Mouse (Mus musculus): ENCODE data around the gene Gm5788. TPM values are rescaled to one million over a fixed set of nuclear protein-coding genes. Genes with fewer than 3 reads are reported as not detected.
"Not testable (repeated sequence)": the region's sequence is repeated elsewhere in the genome, so short reads cannot be mapped to it uniquely, and the experiment has no call there.

The Gm5788 gene
- total RNA-seq (2022): not detected

DNA sequence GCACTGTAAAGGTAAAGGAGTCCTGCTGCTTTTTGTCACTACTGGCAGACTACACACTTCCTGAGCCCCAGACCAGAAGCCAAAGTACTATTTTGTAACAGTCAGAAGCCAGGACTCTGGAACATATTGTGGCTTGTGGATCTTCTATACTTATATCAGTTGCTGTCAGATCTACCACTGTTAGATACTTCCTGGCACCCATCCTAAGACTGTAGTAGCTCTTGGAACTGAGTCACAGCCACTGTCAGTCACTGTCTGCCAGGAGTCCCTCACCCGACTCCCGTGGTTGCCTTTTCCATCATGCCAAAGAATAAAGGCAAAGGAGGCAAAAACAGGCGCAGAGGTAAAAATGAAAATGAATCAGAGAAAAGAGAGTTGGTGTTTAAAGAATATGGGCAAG is at the start of gene Gm5788:
Gm5788 (plus strand) TSS at position 301 of the 400 bp plus-strand sequence.
- not testable (repeated sequence) for DNase-seq

DNA sequence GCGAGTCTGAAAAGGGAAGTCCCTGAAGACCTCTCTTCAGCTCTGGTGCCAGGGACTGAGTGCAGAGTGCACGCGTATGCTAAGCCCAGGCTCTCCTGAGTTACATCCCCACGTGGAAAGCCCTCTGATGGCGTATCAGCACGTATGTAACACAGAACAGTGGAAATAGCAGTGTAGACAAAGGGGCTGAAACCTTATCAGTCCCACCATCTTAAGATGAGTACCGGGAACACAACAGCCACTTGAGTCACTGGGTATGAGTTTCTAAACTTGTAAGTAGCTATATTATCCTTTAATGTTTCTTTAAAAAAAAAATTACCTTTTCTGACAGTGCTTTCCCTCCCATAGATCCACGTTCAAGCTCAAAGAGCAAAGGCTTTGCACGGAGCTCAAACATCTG is 45.1 kb upstream of the Gm5788 start:
- DNase-seq: no peak

- DNase-seq: no peak
Observed at GRCm38 (mm10) chr12:87464678-87465297, 29.7 kb upstream of the Gm5788 start.

DNA sequence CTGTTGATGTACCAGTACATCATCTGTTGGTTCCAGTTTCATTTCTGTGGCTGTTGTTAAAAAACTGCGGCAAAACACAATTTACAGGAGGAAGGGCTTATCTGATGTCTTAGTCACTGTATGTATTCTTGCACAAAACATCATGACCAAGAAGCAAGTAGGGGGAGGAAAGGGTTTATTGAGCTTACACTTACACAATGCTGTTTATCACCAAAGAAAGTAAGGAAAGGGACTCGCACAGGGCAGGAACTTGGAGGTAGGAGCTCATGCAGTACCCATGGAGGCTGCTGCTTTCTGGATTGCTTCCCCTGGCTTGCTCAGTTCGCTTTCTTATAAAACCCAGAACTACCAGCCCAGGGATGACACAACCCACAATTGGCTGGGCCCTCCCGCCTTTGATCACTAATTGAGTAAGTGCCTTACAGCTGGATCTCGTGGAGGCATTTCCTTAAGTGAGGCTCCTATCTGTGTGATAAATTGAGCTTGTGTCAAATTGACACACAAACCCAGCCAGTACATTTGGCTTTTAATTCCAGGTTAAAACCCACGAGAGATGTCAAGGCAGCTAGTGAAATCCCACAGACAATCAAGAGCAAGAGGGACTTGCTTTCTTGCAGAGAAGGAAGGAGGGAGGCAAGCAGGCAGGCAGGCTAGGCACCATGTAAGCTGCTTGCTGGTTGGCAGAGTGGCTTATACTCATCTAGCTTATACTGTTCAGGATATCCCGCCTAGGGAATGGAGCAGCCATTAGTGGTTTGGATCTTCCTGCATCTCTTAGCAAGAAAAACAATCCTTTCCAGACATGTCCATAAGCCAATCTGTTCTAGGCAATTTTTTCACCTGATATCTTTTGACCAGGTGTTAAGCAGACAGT is 24.0 kb upstream of the Gm5788 start:
- DNase-seq: peak; percentile 30

DNA sequence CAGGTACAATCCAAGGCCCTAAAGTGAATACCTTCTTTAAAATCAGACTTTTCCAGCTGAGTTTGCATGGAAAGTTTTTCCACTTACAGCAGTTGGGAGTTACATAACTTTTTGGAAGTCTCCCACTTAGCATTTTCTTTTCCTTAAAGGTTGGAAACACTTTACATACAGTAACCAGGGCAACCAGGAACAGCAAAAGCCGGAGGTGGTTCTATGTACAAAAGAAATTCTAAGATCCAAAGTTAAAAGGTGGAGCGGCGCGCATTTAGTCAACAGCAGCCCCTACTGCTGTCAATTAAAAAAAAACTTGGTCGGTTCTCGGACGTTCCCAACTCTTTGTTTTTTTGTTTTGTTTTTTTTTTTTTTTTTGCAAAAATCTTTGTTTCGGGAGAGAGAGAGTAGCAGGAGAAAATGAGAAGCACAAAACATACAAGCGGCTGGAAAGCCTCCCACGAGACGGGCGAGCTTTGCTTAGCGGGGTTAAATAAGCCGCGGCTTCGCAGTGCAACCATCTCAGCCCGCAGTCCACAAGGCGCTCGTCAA is 23.0 kb upstream of the Gm5788 start:
- no peak for DNase-seq

- DNase-seq: peak; percentile 93
Observed at GRCm38 (mm10) chr12:87471964-87472786, 22.3 kb upstream of the Gm5788 start, which contains the start of gene Snw1. TSS of gene Snw1 (minus strand) at chr12:87472274.

DNA sequence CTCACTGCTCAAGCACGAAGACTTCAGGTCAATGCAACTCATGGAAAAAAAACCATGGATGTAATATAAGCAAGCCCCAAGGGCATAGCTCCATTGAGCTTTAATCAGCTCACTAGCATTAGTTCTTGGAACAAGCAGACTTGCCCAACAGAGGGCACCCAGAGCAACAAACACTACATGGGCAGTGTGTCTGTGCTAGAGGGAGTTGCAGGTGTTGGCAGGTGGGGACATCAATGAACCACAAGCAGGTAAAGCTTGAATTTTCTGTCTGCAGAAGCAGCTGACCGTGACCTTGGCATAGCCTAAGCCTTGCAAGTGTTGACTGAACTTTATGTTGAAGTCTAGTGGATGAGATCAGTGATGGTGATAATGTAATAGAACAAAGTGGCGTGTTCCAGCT is 19.8 kb upstream of the Gm5788 start:
- DNase-seq: no peak

DNA sequence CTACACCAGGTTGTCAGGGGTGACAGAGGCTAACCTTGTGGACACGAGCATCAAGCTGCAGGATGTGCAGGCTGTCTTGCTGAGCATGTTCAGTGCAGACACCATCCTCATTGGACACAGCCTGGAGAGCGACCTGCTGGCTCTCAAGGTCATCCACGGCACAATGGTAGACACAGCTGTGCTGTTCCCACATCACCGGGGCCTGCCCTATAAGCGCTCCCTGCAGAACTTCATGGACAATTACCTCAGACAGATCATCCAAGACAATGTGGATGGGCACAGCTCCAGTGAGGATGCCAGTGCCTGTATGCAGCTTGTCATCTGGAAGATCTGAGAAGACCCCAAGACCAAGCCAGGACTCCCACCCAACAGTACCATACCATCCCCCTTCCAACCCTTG is 12.0 kb upstream of the Gm5788 start:
- not testable (repeated sequence) for DNase-seq

DNA sequence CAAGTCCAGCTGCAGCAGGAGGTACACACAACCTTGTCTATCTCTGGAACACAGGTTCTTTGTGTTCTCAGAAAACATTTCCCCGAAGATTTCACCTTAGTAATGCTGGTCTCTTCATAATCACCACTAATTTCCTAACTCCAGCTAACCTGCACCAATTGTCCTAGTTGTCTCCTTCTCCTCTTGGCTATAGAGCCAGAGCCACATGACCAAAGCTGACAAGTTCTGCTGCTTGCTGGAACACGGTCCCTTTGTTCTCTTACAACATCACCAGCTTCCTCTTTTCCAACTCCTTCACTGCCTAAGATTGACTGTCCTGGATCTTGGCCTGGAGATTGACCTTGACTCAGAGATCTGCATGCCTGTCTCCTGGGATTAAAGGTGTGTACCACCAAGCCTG is 5.8 kb upstream of the Gm5788 start:
- DNase-seq: not testable (repeated sequence)

GRCm38 (mm10) chr12:87514016-87514415 is 19.5 kb downstream of the Gm5788 start, which contains the start of gene Gm8300:
TSS of gene Gm8300 (plus strand) at chr12:87514316.
- DNase-seq: not testable (repeated sequence)

GRCm38 (mm10) chr12:87519616-87520015 is 25.1 kb downstream of the Gm5788 start:
- not testable (repeated sequence) for DNase-seq

- no peak for DNase-seq
Observed at GRCm38 (mm10) chr12:87543927-87544326, 49.4 kb downstream of the Gm5788 start.

Other genes starting within 250 kb of the Gm5788 start
- gene Vipas39, start 228.5 kb upstream of the Gm5788 start, total RNA-seq (2022): 10 to 100 TPM; 34.6 to 53.1 (median 43.5) TPM
- gene Ahsa1, start 228.2 kb upstream of the Gm5788 start, total RNA-seq (2022): 100 to 1,000 TPM; 120 to 228 (median 142) TPM
- gene Ism2, start 195.0 kb upstream of the Gm5788 start, total RNA-seq (2022): under 1 TPM in 2 of 4 experiments, not detected in 2; 0.28 to 0.32 TPM
- 100 to 1,000 TPM; 224 to 333 (median 255) TPM for gene Sptlc2, start 106.4 kb upstream of the Gm5788 start, total RNA-seq (2022)
- 100 to 1,000 TPM; 156 to 205 (median 191) TPM for gene Slirp, start 50.8 kb upstream of the Gm5788 start, total RNA-seq (2022)
- 10 to 100 TPM; 16.4 to 28.3 (median 21.9) TPM for gene Alkbh1, start 50.7 kb upstream of the Gm5788 start, total RNA-seq (2022)
- gene Snw1, start 22.4 kb upstream of the Gm5788 start, total RNA-seq (2022): 100 to 1,000 TPM in 1 of 4 experiments, 10 to 100 TPM in 3; 76.4 to 103 (median 91.9) TPM
- gene Gm8300, start 19.6 kb downstream of the Gm5788 start, total RNA-seq (2022): not detected
- not detected for gene Oog1, start 108.0 kb downstream of the Gm5788 start, total RNA-seq (2022)
- gene Gm4027, start 124.1 kb downstream of the Gm5788 start, total RNA-seq (2022): not detected
- gene Gm16381, start 149.9 kb downstream of the Gm5788 start, total RNA-seq (2022): not detected